ENCODE assay signal across 15 mouse cellular contexts in the genomic region with DNA sequence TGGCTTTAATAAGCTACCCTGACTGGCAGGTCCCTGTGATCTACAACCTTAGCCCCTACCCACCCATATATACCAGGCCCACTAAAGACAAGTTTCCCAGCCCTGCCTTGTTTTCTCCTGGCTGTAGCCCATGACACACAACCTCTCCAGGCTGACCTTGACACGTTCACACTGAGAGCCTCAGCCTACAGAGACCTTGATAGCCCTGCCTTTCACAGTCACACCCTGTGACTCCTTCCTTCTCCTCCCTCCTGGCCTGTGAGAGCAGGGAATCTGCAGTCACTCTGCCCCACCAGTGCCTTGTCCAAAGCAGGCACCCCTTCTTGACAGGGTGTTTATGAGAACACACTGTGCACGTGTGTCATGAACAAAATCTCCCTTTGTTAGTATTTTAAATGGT.
DNase-seq lines count a peak whose midpoint lies in the region; ATAC-seq lines count a peak whose summit lies in the region.
"Had no signal": no experiment of that assay in that cellular context is flagged by ENCODE, and none has a peak within 500 bp of the region (broad histone marks: within the 10 kb centered on the region; RNA-seq: fewer than 3 reads in every experiment).

No protein-coding gene starts in this region.

- WGBS in embryonic facial prominence, embryonic 11.5 days: 56% methylated on average over 2 of the region's 2 CpGs
- WGBS in embryonic facial prominence, embryonic 10.5 days: 68% methylated on average over 2 of the region's 2 CpGs
- WGBS in stomach, embryonic 15.5 days: 36% methylated on average over 2 of the region's 2 CpGs

- no peak for DNase-seq in embryonic facial prominence, embryonic 11.5 days (ENCODE audit: low spot score)
- DNase-seq in embryonic facial prominence, embryonic 10.5 days (ENCODE audit: low spot score): no peak
- peak; percentile 22 for DNase-seq in kidney, adult 18-20 months
- DNase-seq in kidney, adult 8-10 months: no peak
- peak; percentile 59 for DNase-seq in adrenal gland, postnatal 14 days
- DNase-seq in left cerebral cortex, adult 11 months (ENCODE audit: low spot score): no peak
- DNase-seq: cerebellum, adult 9-11 months; forebrain, postnatal 0 days; kidney, postnatal 25 days; lung, embryonic 14.5 days; thymus, postnatal 14 days had no signal

- H3K27me3 ChIP-seq in embryonic facial prominence, embryonic 11.5 days (ENCODE audit: control insufficient read depth, insufficient read depth, low read length): no peaks in the 10 kb centered on the region
- H3K27me3 ChIP-seq in embryonic facial prominence, embryonic 10.5 days (replicated peaks; ENCODE audit: low read depth, poor library complexity, severe bottlenecking): no peaks in the 10 kb centered on the region
- no peaks in the 10 kb centered on the region for H3K27me3 ChIP-seq in stomach, embryonic 15.5 days (replicated peaks)
- H3K27me3 ChIP-seq: midbrain, embryonic 15.5 days; Patski had no signal

- H3K9ac ChIP-seq in embryonic facial prominence, embryonic 11.5 days (replicated peaks; ENCODE audit: low read length): no peak overlapping the region
- H3K9ac ChIP-seq in stomach, embryonic 15.5 days: no peak overlapping the region
- H3K9ac ChIP-seq: forebrain, postnatal 0 days; lung, embryonic 14.5 days; midbrain, embryonic 15.5 days had no signal

- no peaks in the 10 kb centered on the region for H3K9me3 ChIP-seq in embryonic facial prominence, embryonic 11.5 days (replicated peaks; ENCODE audit: control insufficient read depth, low read length)
- no peaks in the 10 kb centered on the region for H3K9me3 ChIP-seq in embryonic facial prominence, embryonic 10.5 days
- no peaks in the 10 kb centered on the region for H3K9me3 ChIP-seq in stomach, embryonic 15.5 days
- H3K9me3 ChIP-seq: hindbrain, embryonic 10.5 days; midbrain, embryonic 15.5 days had no signal

- no peak overlapping the region for H3K4me2 ChIP-seq in embryonic facial prominence, embryonic 11.5 days (ENCODE audit: low read depth, low read length)
- no peak overlapping the region for H3K4me2 ChIP-seq in stomach, embryonic 15.5 days
- H3K4me2 ChIP-seq: lung, embryonic 14.5 days; midbrain, embryonic 15.5 days had no signal

- no peaks in the 10 kb centered on the region for H3K4me1 ChIP-seq in embryonic facial prominence, embryonic 11.5 days (ENCODE audit: control insufficient read depth, insufficient read depth, low read length)
- peaks cover 7% of the 10 kb centered on the region; the same call in 1 of the 2 replicates for H3K4me1 ChIP-seq in embryonic facial prominence, embryonic 10.5 days
- peaks cover 26% of the 10 kb centered on the region; the same call in 1 of the 2 replicates for H3K4me1 ChIP-seq in stomach, embryonic 15.5 days
- H3K4me1 ChIP-seq: midbrain, embryonic 15.5 days had no signal

- H3K27ac ChIP-seq in embryonic facial prominence, embryonic 11.5 days (replicated peaks; ENCODE audit: low read depth, low read length): no peak overlapping the region
- no peak overlapping the region for H3K27ac ChIP-seq in embryonic facial prominence, embryonic 10.5 days (replicated peaks)
- H3K27ac ChIP-seq in stomach, embryonic 15.5 days: no peak overlapping the region; the same call in 1 of the 2 replicates
- H3K27ac ChIP-seq: hindbrain, embryonic 10.5 days; midbrain, embryonic 15.5 days had no signal

- no peaks in the 10 kb centered on the region for H3K36me3 ChIP-seq in embryonic facial prominence, embryonic 11.5 days (replicated peaks; ENCODE audit: control insufficient read depth, insufficient read depth, low read depth, low read length)
- H3K36me3 ChIP-seq in embryonic facial prominence, embryonic 10.5 days (replicated peaks): no peaks in the 10 kb centered on the region
- H3K36me3 ChIP-seq in stomach, embryonic 15.5 days: no peaks in the 10 kb centered on the region
- H3K36me3 ChIP-seq: hindbrain, embryonic 10.5 days; midbrain, embryonic 15.5 days had no signal

- 0 out of 2 replicates have a peak, but pooled peaks have one; percentile 44 for ATAC-seq in embryonic facial prominence, embryonic 11.5 days (replicated peaks; ENCODE audit: insufficient number of reproducible peaks, low FRiP score, low TSS enrichment, low read depth)
- 0 out of 2 replicates have a peak, but pooled peaks have one; percentile 51 for ATAC-seq in stomach, embryonic 15.5 days (ENCODE audit: insufficient read depth, low FRiP score, low read depth)
- ATAC-seq: forebrain, postnatal 0 days; midbrain, embryonic 15.5 days; Patski had no signal

- H3K4me3 ChIP-seq in embryonic facial prominence, embryonic 11.5 days (ENCODE audit: low read depth, low read length): no peak overlapping the region
- no peak overlapping the region for H3K4me3 ChIP-seq in embryonic facial prominence, embryonic 10.5 days
- H3K4me3 ChIP-seq in stomach, embryonic 15.5 days (replicated peaks): no peak overlapping the region
- H3K4me3 ChIP-seq: hindbrain, embryonic 10.5 days; midbrain, embryonic 15.5 days had no signal

Comparison
In these comparisons a context has a peak if more than half of its experiments do, and no peak if none do; other contexts are left out.
1. DNase-seq: peak in kidney, adult 18-20 months (single experiment) and adrenal gland, postnatal 14 days (single experiment); none in embryonic facial prominence, embryonic 11.5 days (single experiment), embryonic facial prominence, embryonic 10.5 days (single experiment), kidney, adult 8-10 months (0 of 2) and left cerebral cortex, adult 11 months (single experiment).